15 mouse cellular contexts compared by ENCODE assay signal in the genomic region with DNA sequence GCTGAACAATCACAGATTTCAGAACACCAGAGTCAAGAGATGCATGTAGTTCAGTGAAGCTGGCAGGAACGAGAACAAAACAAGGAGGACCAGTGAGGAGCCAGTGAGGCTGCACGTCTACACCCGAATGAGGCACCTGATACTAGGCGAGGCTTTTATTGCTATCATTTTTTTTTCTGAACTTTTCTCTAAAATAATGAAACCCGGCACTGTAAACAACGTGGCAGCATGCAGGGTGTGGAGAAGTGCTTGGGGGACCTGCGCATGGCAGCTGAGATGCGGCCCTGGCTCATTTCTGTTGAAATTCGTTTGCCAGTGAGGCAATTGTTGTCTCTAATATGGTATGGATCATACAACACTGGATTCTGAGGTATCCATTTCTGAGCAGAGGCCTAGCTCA.
DNase-seq lines count a peak whose midpoint lies in the region; ATAC-seq and TF ChIP-seq lines count a peak whose summit lies in the region.
"Had no signal": no experiment of that assay in that cellular context is flagged by ENCODE, and none has a peak within 500 bp of the region (broad histone marks: within the 10 kb centered on the region; RNA-seq: fewer than 3 reads in every experiment).

No protein-coding gene starts in this region.

- H3K4me1 ChIP-seq in lung, embryonic 14.5 days (ENCODE audit: insufficient read depth), result peaks cover 31% of the 10 kb centered on the region; the same call in 1 of the 2 replicates
- peaks cover 28% of the 10 kb centered on the region for H3K4me1 ChIP-seq in intestine, embryonic 15.5 days (replicated peaks)
- H3K4me1 ChIP-seq in stomach, embryonic 14.5 days (ENCODE audit: control insufficient read depth, insufficient read depth, low read length), result peaks cover 50% of the 10 kb centered on the region

- no peaks in the 10 kb centered on the region for H3K27me3 ChIP-seq in lung, embryonic 14.5 days (ENCODE audit: insufficient read depth, low read length)
- no peaks in the 10 kb centered on the region for H3K27me3 ChIP-seq in intestine, embryonic 15.5 days (replicated peaks)
- H3K27me3 ChIP-seq in stomach, embryonic 14.5 days (ENCODE audit: control insufficient read depth, insufficient read depth, low read length), result no peaks in the 10 kb centered on the region

- no peaks in the 10 kb centered on the region for H3K9me3 ChIP-seq in lung, embryonic 14.5 days (ENCODE audit: low read depth, low read length)
- H3K9me3 ChIP-seq in intestine, embryonic 15.5 days, result no peaks in the 10 kb centered on the region
- no peaks in the 10 kb centered on the region for H3K9me3 ChIP-seq in stomach, embryonic 14.5 days (ENCODE audit: control insufficient read depth, low read depth, low read length)
- H3K9me3 ChIP-seq: limb, embryonic 12.5 days had no signal

- H3K4me2 ChIP-seq in lung, embryonic 14.5 days, result no peak overlapping the region
- H3K4me2 ChIP-seq in intestine, embryonic 15.5 days (replicated peaks), result peak overlapping the region; percentile 34; the same call in 1 of the 2 replicates
- H3K4me2 ChIP-seq in stomach, embryonic 14.5 days (replicated peaks; ENCODE audit: low read depth, low read length), result peak overlapping the region; percentile 2; the same call in 1 of the 2 replicates
- H3K4me2 ChIP-seq: limb, embryonic 12.5 days had no signal

- WGBS in lung, embryonic 14.5 days, result 39% methylated on average over 9 of the region's 9 CpGs
- WGBS in intestine, embryonic 15.5 days, result 31% methylated on average over 9 of the region's 9 CpGs
- 21% methylated on average over 9 of the region's 9 CpGs for WGBS in stomach, embryonic 14.5 days

- H3K36me3 ChIP-seq in lung, embryonic 14.5 days (ENCODE audit: insufficient read depth), result no peaks in the 10 kb centered on the region
- H3K36me3 ChIP-seq in intestine, embryonic 15.5 days, result no peaks in the 10 kb centered on the region
- H3K36me3 ChIP-seq in stomach, embryonic 14.5 days (ENCODE audit: control insufficient read depth, insufficient read depth, low read length), result no peaks in the 10 kb centered on the region
- H3K36me3 ChIP-seq: limb, embryonic 12.5 days had no signal

- H3K4me3 ChIP-seq in lung, embryonic 14.5 days (ENCODE audit: low read depth, low read length), result no peak overlapping the region
- H3K4me3 ChIP-seq in intestine, embryonic 15.5 days (replicated peaks), result no peak overlapping the region
- no peak overlapping the region for H3K4me3 ChIP-seq in stomach, embryonic 14.5 days (ENCODE audit: low read depth, low read length)
- H3K4me3 ChIP-seq: heart, adult 2 months; layer of hippocampus, adult 2 months; limb, embryonic 12.5 days had no signal

- no peak for TF ChIP-seq CTCF in lung, embryonic 14.5 days (IDR thresholded peaks at IDR 0.05; ENCODE audit: low read depth)

- H3K9ac ChIP-seq in lung, embryonic 14.5 days, result no peak overlapping the region
- H3K9ac ChIP-seq in intestine, embryonic 15.5 days, result no peak overlapping the region
- no peak overlapping the region for H3K9ac ChIP-seq in stomach, embryonic 14.5 days (replicated peaks; ENCODE audit: low read depth, low read length)
- H3K9ac ChIP-seq: limb, embryonic 12.5 days had no signal

- no peak for ATAC-seq in lung, embryonic 14.5 days (ENCODE audit: insufficient read depth)
- peak; percentile 40 for ATAC-seq in intestine, embryonic 15.5 days
- ATAC-seq in stomach, embryonic 14.5 days (ENCODE audit: insufficient number of reproducible peaks, insufficient read depth, low FRiP score, low read depth), result no peak

- H3K27ac ChIP-seq in lung, embryonic 14.5 days (ENCODE audit: low read depth), result peak overlapping the region; percentile 89
- H3K27ac ChIP-seq in intestine, embryonic 15.5 days, result peak overlapping the region; percentile 77
- H3K27ac ChIP-seq in stomach, embryonic 14.5 days (ENCODE audit: low read length), result peak overlapping the region; percentile 93
- H3K27ac ChIP-seq: heart, adult 2 months; layer of hippocampus, adult 2 months; limb, embryonic 12.5 days had no signal

- peak; percentile 31 to 53 for DNase-seq in cerebellum, postnatal 10 days
- DNase-seq in cerebellum, adult 11-12 months, result no peak
- no peak for DNase-seq in lung, embryonic 14.5 days
- no peak for DNase-seq in lung, postnatal 10 days
- no peak for DNase-seq in gastrocnemius, postnatal 10 days
- no peak for DNase-seq in Muller cell, postnatal 12 days (ENCODE audit: inconsistent ontology term)
- DNase-seq: adrenal gland, postnatal 25 days; cerebellum, adult 11 months; heart, adult 2 months; lung, adult 18-20 months; thymus, adult 18-20 months had no signal

Comparison
In these comparisons a context has a peak if more than half of its experiments do, and no peak if none do; other contexts are left out.
1. DNase-seq: peak in cerebellum, postnatal 10 days (2 of 2); none in cerebellum, adult 11-12 months (single experiment), lung, embryonic 14.5 days (single experiment), lung, postnatal 10 days (single experiment), gastrocnemius, postnatal 10 days (single experiment) and Muller cell, postnatal 12 days (single experiment).
2. Peak in every context shown above with its lines, with median percentiles within 50 percentile points of each other: H3K27ac ChIP-seq.